Mouse (Mus musculus) C2C12 (cell line): ENCODE results near the gene Prkg2. TPM values are rescaled to one million over a fixed set of nuclear protein-coding genes. Genes with fewer than 3 reads are reported as not detected.

ENCODE experiments used
- H3K27me3 ChIP-seq: one replicate; pipeline ENCODE4 v1.6.1; 2011; ENCODE audit not compliant: control insufficient read depth, insufficient read depth, insufficient read length
- H3K36me3 ChIP-seq: one replicate; pipeline ENCODE4 v1.6.1; 2011; ENCODE audit not compliant: control insufficient read depth, insufficient read depth
- H3K4me3 ChIP-seq: one replicate; pipeline ENCODE4 v1.5.1; 2011; ENCODE audit warnings: mild to moderate bottlenecking, control low read depth; ENCODE audit not compliant: poor library complexity, insufficient read depth, severe bottlenecking
- H3K79me2 ChIP-seq: one replicate; pipeline ENCODE4 v1.6.1; 2011; ENCODE audit not compliant: control insufficient read depth, insufficient read depth
- H3K79me3 ChIP-seq: one replicate; pipeline ENCODE4 v1.6.1; 2011; ENCODE audit warnings: low read depth, control low read depth
- H3ac ChIP-seq: one replicate; pipeline ENCODE3; 2011; ENCODE audit warnings: low read depth; ENCODE audit not compliant: control insufficient read depth, insufficient read length
- CEBPB ChIP-seq: IDR thresholded peaks from one replicate; pipeline ENCODE4 v1.6.1; 2011; ENCODE audit warnings: low read depth, mild to moderate bottlenecking, control low read depth, moderate library complexity
- CTCF ChIP-seq: IDR thresholded peaks from one replicate; pipeline ENCODE4 v1.5.1; 2011; ENCODE audit not compliant: control insufficient read depth, insufficient read depth, insufficient read length
- FOSL1 ChIP-seq: IDR thresholded peaks from one replicate; pipeline ENCODE4 v1.8.0; 2011; ENCODE audit warnings: mild to moderate bottlenecking, low read length; ENCODE audit not compliant: poor library complexity, insufficient read depth, severe bottlenecking
- MAX ChIP-seq: IDR thresholded peaks from one replicate; pipeline ENCODE4 v1.6.1; 2011; ENCODE audit warnings: mild to moderate bottlenecking, control low read depth
- MYOD1 ChIP-seq: IDR thresholded peaks from one replicate; pipeline ENCODE4 v1.6.1; 2011; ENCODE audit warnings: low read depth; ENCODE audit not compliant: control insufficient read depth, insufficient read length
- MYOG ChIP-seq: IDR thresholded peaks from one replicate; pipeline ENCODE4 v1.6.1; 2011; ENCODE audit not compliant: control insufficient read depth, insufficient read length; ENCODE audit errors: extremely low read depth
- USF1 ChIP-seq: IDR thresholded peaks from one replicate; pipeline ENCODE4 v1.6.1; 2011; ENCODE audit warnings: low read depth, mild to moderate bottlenecking, control low read depth, moderate library complexity
- polyA plus RNA-seq: library from polyadenylated mRNA; unstranded; fragments of >200 nt; fragmentation: generic; extraction: Trizol; gene quantifications from one replicate; pipeline ENCODE4 v1.2.1, GENCODE M21; 2012; ENCODE audit warnings: missing spikeins

Gene Prkg2
- polyA plus RNA-seq, 1 experiment, result 45.7 TPM

DNA sequence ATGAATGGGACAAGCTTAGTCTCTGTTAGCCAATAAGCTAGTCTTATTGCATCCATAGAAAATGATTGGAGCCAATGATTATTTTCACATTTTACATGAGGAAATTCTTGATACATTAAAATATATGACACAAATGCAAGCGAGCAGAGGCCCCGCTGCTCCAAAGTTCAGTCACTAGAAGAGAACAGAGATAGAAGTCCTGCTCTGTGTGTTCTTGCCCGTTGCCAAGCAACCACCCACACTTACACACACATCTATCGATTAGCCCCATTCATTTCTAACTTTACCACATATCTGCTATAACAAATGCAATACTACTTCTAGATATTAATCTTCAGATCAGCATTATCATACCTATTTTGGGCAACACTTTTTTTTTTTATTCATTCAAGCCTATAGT is 85.6 kb downstream of the Prkg2 start:
- Histone ChIP-seq H3K4me3 (no peak overlapping the region), H3K36me3 (peaks cover 16% of the 10 kb centered on the region), H3ac (no peak overlapping the region), H3K79me2 (peaks cover 61% of the 10 kb centered on the region), H3K27me3 (no peaks in the 10 kb centered on the region), H3K79me3 (peaks cover 28% of the 10 kb centered on the region)
- no peak for TF ChIP-seq USF1
- TF ChIP-seq CTCF, result no peak
- TF ChIP-seq MAX, result no peak
- no peak for TF ChIP-seq FOSL1
- no peak for TF ChIP-seq MYOD1
- no peak for TF ChIP-seq MYOG
- no peak for TF ChIP-seq CEBPB

DNA sequence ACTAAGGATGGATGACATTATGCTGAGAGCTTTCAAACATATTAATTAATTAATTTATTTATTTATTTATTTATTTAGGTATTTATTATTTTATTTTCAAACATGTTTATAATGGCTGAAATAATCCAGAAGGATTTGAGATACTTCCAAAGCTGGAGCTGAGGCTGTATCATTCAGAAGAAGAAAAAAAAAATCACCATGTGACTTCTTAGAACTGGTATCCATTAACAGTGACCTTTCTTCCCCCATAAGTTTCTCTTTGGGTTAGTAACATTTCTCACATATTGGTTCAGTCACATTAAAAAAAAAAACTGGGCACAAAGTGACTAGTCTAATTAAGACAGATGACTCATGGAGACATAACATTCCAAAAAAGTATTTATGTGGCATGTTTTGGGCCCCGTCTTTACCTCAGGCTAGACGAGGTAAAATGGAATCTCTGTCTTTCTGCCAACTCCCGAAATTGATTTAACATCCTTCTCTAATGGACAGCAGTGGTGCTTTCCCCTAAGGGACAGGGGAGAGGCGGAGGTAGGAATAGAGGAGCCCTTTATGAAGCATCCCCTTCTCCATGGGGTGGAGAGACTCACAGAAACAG is 86.6 kb downstream of the Prkg2 start:
- TF ChIP-seq USF1 (peak; percentile 87), MAX (no peak), CEBPB (no peak), FOSL1 (peak; percentile 40)
- Histone ChIP-seq H3K79me3 (peaks cover 25% of the 10 kb centered on the region), H3K79me2 (peaks cover 51% of the 10 kb centered on the region), H3K27me3 (no peaks in the 10 kb centered on the region), H3K36me3 (peaks cover 15% of the 10 kb centered on the region), H3ac (no peak overlapping the region), H3K4me3 (peak overlapping the region; percentile 34)

DNA sequence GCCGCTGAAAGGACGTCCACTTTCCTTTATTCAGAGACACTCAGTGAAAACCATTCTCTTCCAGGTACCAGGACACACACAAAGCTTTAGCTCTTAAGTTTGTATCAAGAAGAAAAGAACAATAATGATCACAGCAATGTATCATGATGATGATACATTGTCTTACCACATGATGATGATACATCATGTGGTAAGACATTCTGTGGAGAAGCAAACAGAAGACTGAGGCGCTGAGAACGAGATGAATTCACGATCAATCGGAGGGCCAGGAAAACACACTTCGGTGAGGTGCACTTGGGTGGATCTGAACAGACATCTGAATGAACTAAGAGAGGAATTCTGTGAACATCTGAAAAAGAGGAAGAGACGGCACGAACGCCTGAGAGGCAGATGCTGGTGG is 87.4 kb downstream of the Prkg2 start:
- Histone ChIP-seq H3K27me3 (no peaks in the 10 kb centered on the region), H3K79me2 (peaks cover 43% of the 10 kb centered on the region), H3K36me3 (peaks cover 15% of the 10 kb centered on the region), H3K79me3 (peaks cover 24% of the 10 kb centered on the region), H3K4me3 (peak overlapping the region; percentile 34), H3ac (peak overlapping the region; percentile 36)
- TF ChIP-seq MYOD1 (no peak), MAX (no peak), USF1 (peak; percentile 69), CTCF (no peak), MYOG (no peak), FOSL1 (peak; percentile 13), CEBPB (peak; percentile 8)

DNA sequence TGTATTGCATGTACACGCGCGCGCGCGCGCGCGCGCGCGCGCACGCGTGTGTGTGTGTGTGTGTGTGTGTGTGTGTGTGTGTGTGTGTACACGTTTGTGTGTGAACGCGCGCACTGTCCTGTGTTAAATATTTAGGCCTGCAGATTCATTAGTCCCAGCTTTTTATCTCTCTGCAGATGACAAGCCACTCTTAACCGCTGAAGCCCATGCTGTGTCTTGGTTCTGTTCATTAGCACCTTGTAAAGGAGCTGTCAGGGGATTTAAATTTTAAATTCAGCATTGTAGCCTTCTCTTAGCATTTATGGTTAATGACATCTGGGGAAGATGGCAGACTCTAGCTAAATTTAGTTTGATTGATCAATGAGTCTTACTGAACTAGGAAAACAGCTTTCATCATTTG is 90.5 kb downstream of the Prkg2 start:
- Histone ChIP-seq H3K79me2 (peaks cover 33% of the 10 kb centered on the region), H3ac (no peak overlapping the region), H3K27me3 (no peaks in the 10 kb centered on the region), H3K4me3 (no peak overlapping the region), H3K79me3 (peaks cover 22% of the 10 kb centered on the region), H3K36me3 (peaks cover 7% of the 10 kb centered on the region)
- TF ChIP-seq MYOG, result no peak
- no peak for TF ChIP-seq FOSL1
- TF ChIP-seq MYOD1, result no peak
- TF ChIP-seq USF1, result no peak
- TF ChIP-seq CEBPB, result no peak
- TF ChIP-seq CTCF, result no peak
- TF ChIP-seq MAX, result no peak

DNA sequence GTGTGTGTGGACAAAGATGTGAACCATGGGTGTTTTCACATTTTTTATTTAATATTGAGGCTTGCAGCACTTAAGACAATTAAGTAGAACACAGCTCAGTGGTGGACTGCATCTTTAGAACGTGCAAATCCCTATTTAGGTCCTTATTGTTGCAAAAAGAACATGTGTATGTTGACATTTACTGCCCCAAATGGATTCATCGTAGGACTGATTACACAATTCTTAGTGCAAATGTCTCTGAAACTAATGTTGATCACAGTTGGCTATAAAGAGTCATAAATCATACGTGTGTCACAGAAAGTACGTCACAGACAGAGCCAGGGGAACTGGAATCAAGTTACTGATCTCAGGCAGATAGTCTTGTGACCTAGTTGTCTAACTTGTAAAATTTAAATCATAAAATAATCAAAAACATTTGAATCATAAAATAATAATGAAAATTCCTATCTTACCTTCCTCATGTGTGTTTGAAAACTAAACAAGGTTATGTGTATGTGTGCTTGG is 91.0 kb downstream of the Prkg2 start:
- Histone ChIP-seq H3K36me3 (peaks cover 10% of the 10 kb centered on the region), H3K79me3 (peaks cover 19% of the 10 kb centered on the region), H3K4me3 (no peak overlapping the region), H3K27me3 (no peaks in the 10 kb centered on the region), H3K79me2 (peaks cover 33% of the 10 kb centered on the region), H3ac (no peak overlapping the region)
- TF ChIP-seq MYOD1 (no peak), CEBPB (peak; percentile 83)

DNA sequence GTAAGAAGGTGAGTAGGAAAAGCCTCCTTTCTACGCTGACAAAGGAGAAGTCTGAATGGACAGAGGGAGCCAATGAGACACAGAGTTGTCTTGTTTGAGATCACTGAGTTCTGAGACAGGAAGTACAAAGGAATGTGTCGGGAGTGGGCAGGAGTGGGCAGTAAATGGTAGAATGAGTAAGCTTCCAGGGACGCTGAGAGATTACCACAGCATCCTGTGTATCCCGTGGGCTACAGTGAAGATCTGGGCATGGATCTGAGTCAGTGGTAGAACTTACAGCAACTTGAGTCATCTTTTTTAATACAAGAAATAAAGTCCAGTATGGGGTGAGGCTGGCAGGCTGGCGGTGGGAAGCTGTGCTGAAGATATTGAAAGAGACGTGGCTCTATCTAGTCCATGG is 93.4 kb downstream of the Prkg2 start:
- no peak overlapping the region for H3ac ChIP-seq
- peaks cover 44% of the 10 kb centered on the region for H3K79me2 ChIP-seq
- no peaks in the 10 kb centered on the region for H3K27me3 ChIP-seq
- peaks cover 33% of the 10 kb centered on the region for H3K79me3 ChIP-seq
- peaks cover 22% of the 10 kb centered on the region for H3K36me3 ChIP-seq
- peak; percentile 62 for TF ChIP-seq CEBPB
- TF ChIP-seq FOSL1, result peak; percentile 79
- no peak for TF ChIP-seq CTCF
- TF ChIP-seq MAX, result peak; percentile 48
- TF ChIP-seq USF1, result no peak
- TF ChIP-seq MYOG, result no peak
- no peak for TF ChIP-seq MYOD1
- H3K4me3 ChIP-seq, result peak overlapping the region; percentile 57
